ENCODE assay signal across 25 mouse cellular contexts in the genomic region with DNA sequence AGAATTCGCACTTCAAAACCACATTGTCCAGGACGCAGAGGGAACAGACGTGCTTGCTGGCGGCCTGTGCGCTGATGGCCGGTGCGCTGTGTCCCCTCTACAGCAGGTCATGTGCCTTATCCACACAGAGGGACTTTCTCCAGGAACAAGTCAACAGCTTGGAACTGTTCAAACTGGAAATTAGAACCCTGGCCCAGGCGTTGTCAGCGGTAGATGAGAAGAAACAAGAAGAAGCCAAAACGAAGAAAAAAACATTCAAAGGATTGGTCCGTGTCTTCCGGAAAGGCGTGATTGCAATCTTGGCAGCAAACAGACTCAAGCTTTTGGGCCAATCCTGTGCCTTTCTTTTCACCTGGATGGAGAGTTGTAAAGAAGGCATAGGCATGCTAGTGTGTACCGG.
DNase-seq lines count a peak whose midpoint lies in the region.
"Had no signal": no experiment of that assay in that cellular context is flagged by ENCODE, and none has a peak within 500 bp of the region (broad histone marks: within the 10 kb centered on the region; RNA-seq: fewer than 3 reads in every experiment).

No protein-coding gene starts in this region.

- no peaks in the 10 kb centered on the region for H3K4me1 ChIP-seq in heart, embryonic 10.5 days
- H3K4me1 ChIP-seq: embryonic facial prominence, embryonic 10.5 days; embryonic facial prominence, embryonic 13.5 days; forebrain, embryonic 12.5 days; forebrain, embryonic 15.5 days; heart, embryonic 13.5 days; hindbrain, embryonic 10.5 days; hindbrain, embryonic 13.5 days; intestine, embryonic 15.5 days had no signal

- H3K27me3 ChIP-seq in heart, embryonic 10.5 days (ENCODE audit: insufficient read depth, poor library complexity, severe bottlenecking): no peaks in the 10 kb centered on the region
- H3K27me3 ChIP-seq: embryonic facial prominence, embryonic 13.5 days; forebrain, embryonic 12.5 days; forebrain, embryonic 15.5 days; heart, embryonic 13.5 days; hindbrain, embryonic 13.5 days; intestine, embryonic 15.5 days had no signal

- intact Hi-C loops in heart, postnatal 25 days (cut with DNase I): no loop called here
- intact Hi-C loops in heart, postnatal 36 days (cut with DNase I): no loop called here

- H3K9me3 ChIP-seq in heart, embryonic 10.5 days: no peaks in the 10 kb centered on the region
- H3K9me3 ChIP-seq: embryonic facial prominence, embryonic 10.5 days; embryonic facial prominence, embryonic 13.5 days; forebrain, embryonic 12.5 days; forebrain, embryonic 15.5 days; heart, embryonic 13.5 days; hindbrain, embryonic 10.5 days; hindbrain, embryonic 13.5 days; intestine, embryonic 15.5 days had no signal

- peak; percentile 93 for DNase-seq in heart, adult 11 months
- DNase-seq in heart, postnatal 25 days (ENCODE audit: low spot score): no peak
- peak; percentile 15 to 17 for DNase-seq in heart, adult 9 months (ENCODE audit: low spot score in 2 of 2)
- DNase-seq in heart, embryonic 10.5 days (ENCODE audit: low spot score): no peak
- peak; percentile 10 for DNase-seq in R1 (ENCODE audit: low read depth, low spot score)
- DNase-seq in heart, postnatal 36 days: peak; percentile 3 to 12
- DNase-seq in kidney, adult 8-10 months: no peak
- DNase-seq: adrenal gland, adult 8-10 months; adrenal gland, postnatal 25 days; cerebellum, adult 11-12 months; cerebellum, adult 8-10 months; cerebellum, postnatal 10 days; cerebellum, postnatal 36 days; embryo, embryonic 11 days; gastrocnemius, postnatal 25 days; kidney, adult 11 months had no signal

- 92% methylated on average over 14 of the region's 14 CpGs for WGBS in heart, embryonic 10.5 days

- no peak overlapping the region for H3K4me3 ChIP-seq in heart, embryonic 10.5 days
- H3K4me3 ChIP-seq: embryonic facial prominence, embryonic 10.5 days; embryonic facial prominence, embryonic 13.5 days; erythroblast, embryonic 14.5 days; forebrain, embryonic 12.5 days; forebrain, embryonic 15.5 days; heart, embryonic 13.5 days; hindbrain, embryonic 10.5 days; hindbrain, embryonic 13.5 days; intestine, embryonic 15.5 days had no signal

- H3K27ac ChIP-seq in heart, embryonic 10.5 days: no peak overlapping the region
- H3K27ac ChIP-seq: embryonic facial prominence, embryonic 10.5 days; embryonic facial prominence, embryonic 13.5 days; forebrain, embryonic 12.5 days; forebrain, embryonic 15.5 days; heart, embryonic 13.5 days; hindbrain, embryonic 10.5 days; hindbrain, embryonic 13.5 days; intestine, embryonic 15.5 days had no signal

- H3K36me3 ChIP-seq in heart, embryonic 10.5 days: no peaks in the 10 kb centered on the region
- H3K36me3 ChIP-seq: embryonic facial prominence, embryonic 10.5 days; embryonic facial prominence, embryonic 13.5 days; forebrain, embryonic 12.5 days; forebrain, embryonic 15.5 days; heart, embryonic 13.5 days; hindbrain, embryonic 10.5 days; hindbrain, embryonic 13.5 days; intestine, embryonic 15.5 days had no signal

Comparison
In these comparisons a context has a peak if more than half of its experiments do, and no peak if none do; other contexts are left out.
1. DNase-seq: peak in heart, adult 11 months (single experiment), heart, adult 9 months (2 of 2), R1 (single experiment) and heart, postnatal 36 days (2 of 2); none in heart, postnatal 25 days (single experiment), heart, embryonic 10.5 days (single experiment) and kidney, adult 8-10 months (0 of 2).